Mouse (Mus musculus): ENCODE data around the gene Ncln. TPM values are rescaled to one million over a fixed set of nuclear protein-coding genes. Genes with fewer than 3 reads are reported as not detected.
A peak's percentile ranks its signal among the peaks of the same experiment; 100 is the strongest.

Gene Ncln
- total and polyA plus RNA-seq, 2 experiments from 2014 or later, result 66.5 to 124 TPM

GRCm38 (mm10) chr10:81541363-81541762 is 45.2 kb upstream of the Ncln start:
- H3K4me1 ChIP-seq (ENCODE audit: insufficient read depth, low read length), result peaks cover 17% of the 10 kb centered on the region
- no peak overlapping the region for H3K4me3 ChIP-seq (ENCODE audit: low read length)
- H3K27me3 ChIP-seq (ENCODE audit: insufficient read depth, low read length), result no peaks in the 10 kb centered on the region
- H3K27ac ChIP-seq, result no peak overlapping the region
- DNase-seq (ENCODE audit: low spot score) (no peak), ATAC-seq (no peak)
- H3K4me2 ChIP-seq (ENCODE audit: low read depth, low read length), result no peak overlapping the region
- H3K9me3 ChIP-seq (ENCODE audit: low read length), result no peaks in the 10 kb centered on the region
- no peaks in the 10 kb centered on the region for H3K36me3 ChIP-seq (ENCODE audit: insufficient read depth, low read length)
- H3K9ac ChIP-seq (replicated peaks; ENCODE audit: low read length), result no peak overlapping the region
- WGBS, result 87% methylated on average over 5 of the region's 5 CpGs
- no peak for TF ChIP-seq CTCF (IDR thresholded peaks at IDR 0.05; ENCODE audit: low read depth)

DNA sequence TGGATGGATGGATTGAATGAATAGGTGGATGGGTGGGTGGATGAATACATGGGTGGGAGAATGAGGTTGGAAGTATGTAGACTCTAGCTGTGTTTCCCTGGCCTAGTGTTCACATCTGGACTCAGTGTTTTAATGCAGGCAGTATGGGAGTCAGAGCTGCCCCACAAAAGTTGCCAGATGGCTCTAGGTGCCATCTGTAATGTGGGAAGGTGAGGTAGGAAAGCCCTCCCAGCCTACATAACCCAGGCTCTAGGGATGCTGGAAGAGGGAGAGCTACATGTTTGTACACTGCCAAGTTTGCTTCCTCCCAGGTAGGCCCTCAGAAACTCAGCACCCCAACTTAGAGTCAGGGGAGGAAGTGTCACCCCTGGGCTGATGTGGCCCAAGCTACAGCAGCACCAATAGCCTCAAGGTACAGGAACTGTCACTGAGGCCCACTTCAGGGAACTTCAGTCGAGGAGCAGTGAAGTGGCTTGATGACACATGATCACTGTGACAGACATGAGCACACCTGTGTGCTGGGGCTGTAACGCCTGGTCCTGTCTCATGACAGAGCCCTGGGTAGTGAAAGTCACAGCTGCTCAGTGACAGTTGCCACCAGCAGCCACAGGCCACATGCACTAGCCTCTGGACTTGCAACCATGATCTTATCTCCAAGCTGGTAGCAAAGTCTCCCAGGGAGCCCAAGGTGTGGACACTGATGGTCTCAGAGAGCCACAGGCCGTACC is 42.3 kb upstream of the Ncln start:
- Histone ChIP-seq H3K4me3 (ENCODE audit: low read length) (no peak overlapping the region), H3K27ac (no peak overlapping the region), H3K9me3 (ENCODE audit: low read length) (no peaks in the 10 kb centered on the region), H3K36me3 (ENCODE audit: insufficient read depth, low read length) (no peaks in the 10 kb centered on the region), H3K9ac (replicated peaks; ENCODE audit: low read length) (no peak overlapping the region), H3K4me1 (ENCODE audit: insufficient read depth, low read length) (peaks cover 9% of the 10 kb centered on the region), H3K4me2 (ENCODE audit: low read depth, low read length) (no peak overlapping the region), H3K27me3 (ENCODE audit: insufficient read depth, low read length) (no peaks in the 10 kb centered on the region)
- TF ChIP-seq CTCF (IDR thresholded peaks at IDR 0.05; ENCODE audit: low read depth), result no peak
- DNase-seq (ENCODE audit: low spot score) (no peak), ATAC-seq (no peak)
- WGBS, result 90% methylated on average over 3 of the region's 3 CpGs

DNA sequence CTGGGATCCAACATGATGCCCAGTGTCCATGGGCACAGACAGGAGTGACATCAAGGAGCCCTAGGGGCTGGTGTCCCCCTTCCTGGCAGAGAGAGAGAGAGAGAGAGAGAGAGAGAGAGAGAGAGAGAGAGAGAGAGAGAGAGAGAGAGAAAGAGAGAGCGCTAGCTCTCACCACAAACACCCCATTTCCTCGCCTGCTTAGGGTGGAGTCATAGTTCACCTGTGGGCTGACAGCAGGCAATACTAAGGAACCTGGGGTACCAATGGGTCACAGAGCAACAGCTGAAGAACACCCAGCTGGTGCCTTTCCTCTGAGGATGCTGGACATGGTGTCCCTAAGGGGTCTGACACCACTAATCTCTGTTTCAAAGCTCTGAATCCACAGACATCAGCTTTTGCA is 41.2 kb upstream of the Ncln start:
- DNase-seq (ENCODE audit: low spot score), result no peak
- no peaks in the 10 kb centered on the region for H3K36me3 ChIP-seq (ENCODE audit: insufficient read depth, low read length)
- H3K4me3 ChIP-seq (ENCODE audit: low read length), result no peak overlapping the region
- no peak for ATAC-seq
- WGBS, result 95% methylated on average over 2 of the region's 2 CpGs
- no peaks in the 10 kb centered on the region for H3K9me3 ChIP-seq (ENCODE audit: low read length)
- no peaks in the 10 kb centered on the region for H3K27me3 ChIP-seq (ENCODE audit: insufficient read depth, low read length)
- H3K27ac ChIP-seq, result no peak overlapping the region
- TF ChIP-seq CTCF (IDR thresholded peaks at IDR 0.05; ENCODE audit: low read depth), result no peak
- H3K9ac ChIP-seq (replicated peaks; ENCODE audit: low read length), result no peak overlapping the region
- no peaks in the 10 kb centered on the region for H3K4me1 ChIP-seq (ENCODE audit: insufficient read depth, low read length)
- no peak overlapping the region for H3K4me2 ChIP-seq (ENCODE audit: low read depth, low read length)

GRCm38 (mm10) chr10:81536734-81537133 is 40.5 kb upstream of the Ncln start:
- 80% methylated on average over 6 of the region's 6 CpGs for WGBS
- DNase-seq (ENCODE audit: low spot score) (no peak), ATAC-seq (no peak)
- Histone ChIP-seq H3K9me3 (ENCODE audit: low read length) (no peaks in the 10 kb centered on the region), H3K4me1 (ENCODE audit: insufficient read depth, low read length) (no peaks in the 10 kb centered on the region), H3K9ac (replicated peaks; ENCODE audit: low read length) (no peak overlapping the region), H3K27me3 (ENCODE audit: insufficient read depth, low read length) (no peaks in the 10 kb centered on the region), H3K4me2 (ENCODE audit: low read depth, low read length) (no peak overlapping the region), H3K27ac (no peak overlapping the region), H3K36me3 (ENCODE audit: insufficient read depth, low read length) (no peaks in the 10 kb centered on the region), H3K4me3 (ENCODE audit: low read length) (no peak overlapping the region)
- peak; percentile 62 for TF ChIP-seq CTCF (IDR thresholded peaks at IDR 0.05; ENCODE audit: low read depth)

- DNase-seq (ENCODE audit: low spot score) (no peak), ATAC-seq (no peak)
- Histone ChIP-seq H3K27me3 (ENCODE audit: insufficient read depth, low read length) (no peaks in the 10 kb centered on the region), H3K4me1 (ENCODE audit: insufficient read depth, low read length) (no peaks in the 10 kb centered on the region), H3K4me3 (ENCODE audit: low read length) (no peak overlapping the region), H3K27ac (no peak overlapping the region), H3K4me2 (ENCODE audit: low read depth, low read length) (no peak overlapping the region), H3K9me3 (ENCODE audit: low read length) (no peaks in the 10 kb centered on the region), H3K36me3 (ENCODE audit: insufficient read depth, low read length) (peaks cover 16% of the 10 kb centered on the region; the same call in 1 of the 2 replicates), H3K9ac (replicated peaks; ENCODE audit: low read length) (no peak overlapping the region)
- WGBS, result 73% methylated on average over 16 of the region's 16 CpGs
- TF ChIP-seq CTCF (IDR thresholded peaks at IDR 0.05; ENCODE audit: low read depth), result no peak
Observed at GRCm38 (mm10) chr10:81534826-81535225, 38.6 kb upstream of the Ncln start.

GRCm38 (mm10) chr10:81526779-81527178 is 30.6 kb upstream of the Ncln start:
- H3K4me3 ChIP-seq (ENCODE audit: low read length), result no peak overlapping the region
- no peak overlapping the region for H3K27ac ChIP-seq
- peak; percentile 66 for DNase-seq (ENCODE audit: low spot score)
- peaks cover 31% of the 10 kb centered on the region; the same call in 1 of the 2 replicates for H3K36me3 ChIP-seq (ENCODE audit: insufficient read depth, low read length)
- no peaks in the 10 kb centered on the region for H3K4me1 ChIP-seq (ENCODE audit: insufficient read depth, low read length)
- H3K9ac ChIP-seq (replicated peaks; ENCODE audit: low read length), result no peak overlapping the region
- peak; percentile 43; the same call in 1 of the 2 replicates for ATAC-seq
- 19% methylated on average over 14 of the region's 14 CpGs for WGBS
- peak; percentile 91 for TF ChIP-seq CTCF (IDR thresholded peaks at IDR 0.05; ENCODE audit: low read depth)
- no peak overlapping the region for H3K4me2 ChIP-seq (ENCODE audit: low read depth, low read length)
- no peaks in the 10 kb centered on the region for H3K27me3 ChIP-seq (ENCODE audit: insufficient read depth, low read length)
- no peaks in the 10 kb centered on the region for H3K9me3 ChIP-seq (ENCODE audit: low read length)

GRCm38 (mm10) chr10:81525017-81525694 is 29.0 kb upstream of the Ncln start:
- Histone ChIP-seq H3K27ac (no peak overlapping the region), H3K36me3 (ENCODE audit: insufficient read depth, low read length) (peaks cover 17% of the 10 kb centered on the region; the same call in 1 of the 2 replicates), H3K27me3 (ENCODE audit: insufficient read depth, low read length) (no peaks in the 10 kb centered on the region), H3K9me3 (ENCODE audit: low read length) (no peaks in the 10 kb centered on the region), H3K4me3 (ENCODE audit: low read length) (no peak overlapping the region), H3K4me2 (ENCODE audit: low read depth, low read length) (no peak overlapping the region), H3K4me1 (ENCODE audit: insufficient read depth, low read length) (no peaks in the 10 kb centered on the region), H3K9ac (replicated peaks; ENCODE audit: low read length) (no peak overlapping the region)
- ATAC-seq (no peak), DNase-seq (ENCODE audit: low spot score) (no peak)
- 73% methylated on average over 12 of the region's 13 CpGs for WGBS
- TF ChIP-seq CTCF (IDR thresholded peaks at IDR 0.05; ENCODE audit: low read depth), result no peak

All from hindbrain, postnatal 0 days (tissue).